Mouse (Mus musculus) lung, postnatal 0 days (tissue): ENCODE measurements around the gene Exoc6.

ENCODE experiments used
- CTCF ChIP-seq: IDR thresholded peaks from 2 replicates; pipeline ENCODE4 v1.5.1; 2016; ENCODE audit warnings: antibody characterized with exemption, mild to moderate bottlenecking
- EP300 ChIP-seq: IDR thresholded peaks from 2 replicates; pipeline ENCODE4 v1.6.1; 2016; ENCODE audit warnings: antibody characterized with exemption, mild to moderate bottlenecking, control low read depth

- no peak for TF ChIP-seq CTCF
- no peak for TF ChIP-seq EP300
These were observed 32.8 kb upstream of the Exoc6 start for GRCm38 (mm10) chr19:37517419-37517818.
